7 mouse cellular contexts compared by ENCODE assay signal in the genomic region with DNA sequence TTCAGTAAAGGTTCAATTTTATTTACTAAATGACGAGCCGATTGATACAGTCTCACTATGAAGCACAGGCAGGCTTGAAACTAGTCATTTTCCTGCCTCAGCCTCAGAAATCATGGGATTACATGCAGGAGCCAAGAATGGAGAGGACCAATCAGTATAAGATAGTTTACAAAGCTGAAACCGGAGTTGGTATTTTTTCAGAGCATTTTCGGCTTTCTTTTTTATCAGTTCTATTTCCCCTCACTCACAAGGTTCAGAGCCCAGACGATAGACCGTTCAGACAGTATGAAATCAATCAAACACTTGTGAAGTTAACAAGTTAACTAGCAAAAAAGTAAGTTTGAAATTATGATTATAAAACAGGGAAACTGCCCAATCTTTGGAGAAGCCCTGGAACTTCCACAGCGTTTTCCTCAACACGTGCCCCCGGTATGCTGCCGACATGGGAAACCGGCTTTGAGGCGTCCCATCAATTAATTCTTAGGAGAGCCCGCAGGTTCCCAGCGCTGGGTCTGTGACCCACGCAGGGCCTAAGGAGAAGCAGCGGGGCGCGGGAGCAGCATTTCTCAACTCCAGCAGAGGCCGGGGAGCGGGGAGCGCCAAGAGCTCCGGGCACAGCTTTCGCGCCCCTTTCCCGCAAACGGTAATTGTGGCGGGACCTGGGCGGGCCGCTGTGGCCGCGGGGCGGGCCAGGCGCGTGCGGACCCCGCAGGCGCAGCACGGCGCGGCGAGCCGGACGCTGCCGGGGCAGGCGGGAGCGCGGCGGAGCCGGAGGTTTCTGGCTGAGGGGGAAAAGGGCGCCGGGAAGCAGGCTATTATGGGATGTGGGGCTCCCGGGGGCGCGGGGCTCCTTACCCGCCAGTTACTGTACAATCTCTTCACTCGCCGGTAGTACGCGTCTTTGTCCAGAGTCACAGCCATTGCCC. TPM values are rescaled to one million over a fixed set of nuclear protein-coding genes. Genes with fewer than 3 reads are reported as not detected.
A peak's percentile ranks its signal among the peaks of the same experiment; 100 is the strongest.
DNase-seq lines count a peak whose midpoint lies in the region; ATAC-seq and TF ChIP-seq lines count a peak whose summit lies in the region.

No protein-coding gene starts in this region.

- peak overlapping the region; percentile 86 for H3K9ac ChIP-seq in liver, adult 2 months (ENCODE audit: low read depth, low read length)
- peak overlapping the region; percentile 100 for H3K9ac ChIP-seq in MEL (ENCODE audit: control insufficient read depth, low read depth, low read length, poor library complexity, severe bottlenecking)
- H3K9ac ChIP-seq in hindbrain, embryonic 14.5 days, result peak overlapping the region; percentile 98

- H3K4me2 ChIP-seq in hindbrain, embryonic 14.5 days (replicated peaks), result peak overlapping the region; percentile 89

- H3K27me3 ChIP-seq in liver, adult 2 months (ENCODE audit: control insufficient read depth, insufficient read depth, low read length), result no peaks in the 10 kb centered on the region
- no peaks in the 10 kb centered on the region for H3K27me3 ChIP-seq in MEL (ENCODE audit: control insufficient read depth in 1 of 2, insufficient read depth in 2 of 2, low read length in 2 of 2)
- no peaks in the 10 kb centered on the region for H3K27me3 ChIP-seq in hindbrain, embryonic 14.5 days (ENCODE audit: control insufficient read depth, insufficient read depth, low read length)

- TF ChIP-seq RAD21 in MEL (IDR thresholded peaks at IDR 0.05; ENCODE audit: low read depth, low read length), result no peak

- H3K4me3 ChIP-seq in liver, adult 2 months (ENCODE audit: insufficient read depth, low read depth, low read length), result peak overlapping the region; percentile 76
- H3K4me3 ChIP-seq in MEL (ENCODE audit: control insufficient read depth in 1 of 2, insufficient read depth in 1 of 2, low read depth in 2 of 2, low read length in 2 of 2), result peak overlapping the region; percentile 94 to 99
- peak overlapping the region; percentile 100 for H3K4me3 ChIP-seq in hindbrain, embryonic 14.5 days (replicated peaks; ENCODE audit: low read length)
- peak overlapping the region; percentile 75 for H3K4me3 ChIP-seq in macrophage (ENCODE audit: inconsistent target)

- H3K27ac ChIP-seq in liver, adult 2 months (replicated peaks; ENCODE audit: insufficient read depth, low read depth, low read length), result peak overlapping the region; percentile 91
- H3K27ac ChIP-seq in MEL (ENCODE audit: control insufficient read depth, low read depth, low read length) (peak overlapping the region; percentile 100), macrophage (peak overlapping the region; percentile 87)
- peak overlapping the region; percentile 97 for H3K27ac ChIP-seq in hindbrain, embryonic 14.5 days

- TF ChIP-seq CTCF in liver, adult 2 months (IDR thresholded peaks at IDR 0.05; ENCODE audit: low read depth, low read length), result no peak
- no peak for TF ChIP-seq CTCF in MEL (IDR thresholded peaks at IDR 0.05 in 2 of 3, conservative IDR thresholded peaks at IDR 0.05 in 1 of 3; ENCODE audit: control insufficient read depth in 1 of 3, insufficient read depth in 1 of 3, low read depth in 2 of 3, low read length in 3 of 3, poor library complexity in 1 of 3, severe bottlenecking in 1 of 3)

- H3K4me1 ChIP-seq in liver, adult 2 months (ENCODE audit: control insufficient read depth, insufficient read depth, low read length), result peaks cover 3% of the 10 kb centered on the region; the same call in 1 of the 2 replicates
- H3K4me1 ChIP-seq in MEL (ENCODE audit: control insufficient read depth in 1 of 2, insufficient read depth in 2 of 2, low read length in 2 of 2), result peaks cover 25 to 28% of the 10 kb centered on the region in 2 experiments
- H3K4me1 ChIP-seq in hindbrain, embryonic 14.5 days (replicated peaks; ENCODE audit: control insufficient read depth, insufficient read depth, low read length), result peaks cover 19% of the 10 kb centered on the region

- DNase-seq in liver, adult 2 months (ENCODE audit: extremely low read depth, low read depth, low spot score), result peak; percentile 19
- DNase-seq in liver (no peak), MEL (ENCODE audit: low read depth, low spot score) (peak; percentile 55)
- DNase-seq in embryo, embryonic 11 days, result peak; percentile 54
- DNase-seq in hindbrain, embryonic 14.5 days (ENCODE audit: low spot score), result no peak
- DNase-seq in natural killer cell, adult 2 months (ENCODE audit: low spot score in 2 of 2), result no peak

- TF ChIP-seq POLR2A in liver, adult 2 months (IDR thresholded peaks at IDR 0.05; ENCODE audit: extremely low read depth, insufficient read depth, low read length), result no peak
- TF ChIP-seq POLR2A in MEL (IDR thresholded peaks at IDR 0.05; ENCODE audit: control insufficient read depth in 1 of 2, insufficient read depth in 1 of 2, low read depth in 1 of 2, low read length in 2 of 2, poor library complexity in 1 of 2), result peak in 1 of 2 experiments; percentile 41; a peak in 2 of 4 replicates

- no peak for TF ChIP-seq EP300 in MEL (IDR thresholded peaks at IDR 0.05; ENCODE audit: low read depth in 1 of 2, low read length in 2 of 2)

- H3K9me3 ChIP-seq in MEL (replicated peaks; ENCODE audit: insufficient read depth, low read length), result no peaks in the 10 kb centered on the region
- no peaks in the 10 kb centered on the region for H3K9me3 ChIP-seq in hindbrain, embryonic 14.5 days (ENCODE audit: control insufficient read depth, low read length)

- peaks cover 15% of the 10 kb centered on the region; the same call in 1 of the 2 replicates for H3K36me3 ChIP-seq in liver, adult 2 months (ENCODE audit: control insufficient read depth, insufficient read depth, low read length)
- peaks cover 10 to 61% of the 10 kb centered on the region in 2 experiments for H3K36me3 ChIP-seq in MEL (ENCODE audit: control insufficient read depth in 1 of 2, insufficient read depth in 2 of 2, low read length in 2 of 2)
- H3K36me3 ChIP-seq in hindbrain, embryonic 14.5 days (replicated peaks; ENCODE audit: control insufficient read depth, insufficient read depth), result peaks cover 43% of the 10 kb centered on the region
- H3K36me3 ChIP-seq in macrophage (ENCODE audit: inconsistent target), result peaks cover 14% of the 10 kb centered on the region

- 1% methylated on average over 59 of the region's 59 CpGs for WGBS in liver, adult 2 months
- under 1% methylated on average over 54 of the region's 59 CpGs for WGBS in hindbrain, embryonic 14.5 days
- 1% methylated on average over 56 of the region's 59 CpGs for WGBS in macrophage (ENCODE audit: missing documents)

- no peak; the same call in 1 of the 2 replicates for ATAC-seq in hindbrain, embryonic 14.5 days (ENCODE audit: low FRiP score)

- H3K79me2 ChIP-seq in liver, adult 2 months (ENCODE audit: control insufficient read depth, insufficient read depth, low read length), result peaks cover 17% of the 10 kb centered on the region; the same call in 1 of the 2 replicates
- peaks cover 54% of the 10 kb centered on the region for H3K79me2 ChIP-seq in MEL (ENCODE audit: control insufficient read depth, insufficient read depth, low read length, poor library complexity)
- peaks cover 52% of the 10 kb centered on the region for H3K79me2 ChIP-seq in macrophage (ENCODE audit: inconsistent target)

TF ChIP-seq in MEL, 35 proteins besides CTCF, POLR2A, EP300 and RAD21:
- TF ChIP-seq BHLHE40 (IDR thresholded peaks at IDR 0.05; ENCODE audit: borderline replicate concordance, low read depth, low read length), result 0 out of 2 replicates have a peak, but pooled peaks have one; percentile 6
- TF ChIP-seq MEF2A (IDR thresholded peaks at IDR 0.05; ENCODE audit: extremely low read depth, insufficient replicate concordance, low read depth, low read length, poor library complexity, severe bottlenecking), result no peak
- no peak for TF ChIP-seq MAFK (IDR thresholded peaks at IDR 0.05; ENCODE audit: borderline replicate concordance, low read depth, low read length)
- TF ChIP-seq TAL1 (IDR thresholded peaks at IDR 0.05; ENCODE audit: low read length), result no peak
- TF ChIP-seq MAX (IDR thresholded peaks at IDR 0.05; ENCODE audit: low read length), result peak; percentile 46; the same call in 1 of the 2 replicates
- TF ChIP-seq USF1 (IDR thresholded peaks at IDR 0.05; ENCODE audit: low read depth, low read length), result 0 out of 2 replicates have a peak, but pooled peaks have one; percentile 13
- peak; percentile 82; the same call in 1 of the 2 replicates for TF ChIP-seq MXI1 (IDR thresholded peaks at IDR 0.05; ENCODE audit: low read depth, low read length)
- 0 out of 2 replicates have a peak, but pooled peaks have one; percentile 1 for TF ChIP-seq ETS1 (IDR thresholded peaks at IDR 0.05; ENCODE audit: low read depth, low read length)
- TF ChIP-seq MYC (IDR thresholded peaks at IDR 0.05; ENCODE audit: low read depth, low read length), result peak; percentile 58; the same call in 1 of the 2 replicates
- TF ChIP-seq GABPA (IDR thresholded peaks at IDR 0.05; ENCODE audit: low read depth, low read length), result no peak
- TF ChIP-seq CHD1 (IDR thresholded peaks at IDR 0.05; ENCODE audit: low read depth, low read length), result peak; percentile 82; the same call in 1 of the 2 replicates
- 0 out of 2 replicates have a peak, but pooled peaks have one; percentile 18 for TF ChIP-seq NELFE (IDR thresholded peaks at IDR 0.05; ENCODE audit: low read depth, low read length)
- TF ChIP-seq ZMIZ1 (IDR thresholded peaks at IDR 0.05; ENCODE audit: low read depth, low read length), result no peak
- TF ChIP-seq TBP (IDR thresholded peaks at IDR 0.05; ENCODE audit: low read depth, low read length), result 0 out of 2 replicates have a peak, but pooled peaks have one; percentile 18
- no peak for TF ChIP-seq MAZ (IDR thresholded peaks at IDR 0.05; ENCODE audit: low read depth, low read length)

RNA-seq across cellular contexts. Expression of gene Supt16, which starts 0.7 kb away (rescaled TPM):
- 13.6 and 16.0 TPM in 2 replicates for total RNA-seq in liver, adult 2 months (2014; rRNA removed)
- polyA plus RNA-seq in liver, adult 2 months (2012; rRNA removed), result 3.9 and 5.3 TPM in 2 replicates
- total RNA-seq in MEL (2012; rRNA removed), result 87.1 and 97.3 TPM in 2 replicates
- polyA plus RNA-seq in MEL (2012; ENCODE audit: insufficient read depth in 1 of 2, insufficient read length in 2 of 2, low read depth in 1 of 2, low replicate concordance in 2 of 2, missing spikeins in 1 of 2) (100 to 1,000 TPM; 114 to 145 TPM), macrophage (2018) (37.9 to 74.0 TPM (median 56.6 TPM) in 3 replicates)
- 50.2 and 53.3 TPM in 2 replicates for polyA plus RNA-seq in hindbrain, embryonic 14.5 days (2014; fragmentation: Nextera tagmentation; extraction: Ambion mirVana)
- 100 to 1,000 TPM in 6 of 26 experiments, 10 to 100 TPM in 20; 53.4 to 128 (median 84.3) TPM for total RNA-seq in macrophage (2018; cell fraction: chromatin; rRNA removed)
- total RNA-seq in macrophage (2018; cell fraction: cytosol; rRNA removed), result 10 to 100 TPM; 43.7 to 77.4 (median 63.7) TPM
- 100 to 1,000 TPM in 2 of 26 experiments, 10 to 100 TPM in 24; 51.1 to 103 (median 65.4) TPM for total RNA-seq in macrophage (2018; cell fraction: nucleus; rRNA removed)

Comparison
In these comparisons a context has a peak if more than half of its experiments do, and no peak if none do; other contexts are left out.
1. DNase-seq: peak in liver, adult 2 months (single experiment), MEL (single experiment) and embryo, embryonic 11 days (single experiment); none in liver (single experiment), hindbrain, embryonic 14.5 days (single experiment) and natural killer cell, adult 2 months (0 of 2).
2. Peak in every context shown above with its lines, with median percentiles within 50 percentile points of each other: H3K27ac ChIP-seq, H3K4me3 ChIP-seq and H3K9ac ChIP-seq.